Mouse (Mus musculus): ENCODE data around the gene Ovca2.

Ovca2 gene

GRCm38 (mm10) chr11:75178672-75179208 is at the start of gene Ovca2:
Gene Ovca2 (minus strand): TSS chr11:75178835.
- DNase-seq: peak; percentile 91

DNA sequence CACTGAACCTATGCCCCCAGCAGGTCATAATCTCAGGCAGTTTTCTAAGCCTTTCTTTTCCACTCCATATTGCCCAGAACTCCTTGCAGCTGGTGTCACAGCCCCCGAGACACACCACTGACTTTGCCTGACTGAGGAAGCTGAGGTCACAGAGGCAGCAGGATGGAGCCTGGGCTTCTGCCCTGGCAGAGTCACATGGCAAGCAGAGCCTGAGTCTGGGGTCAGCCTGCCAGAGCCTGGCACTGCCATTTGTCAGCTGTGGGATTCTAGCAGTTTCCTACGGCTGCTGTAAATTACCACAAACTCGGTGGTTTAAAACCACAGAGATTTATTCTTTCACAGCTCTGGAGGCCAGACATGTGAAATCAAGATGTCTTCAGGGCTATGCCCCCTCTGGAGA is 49.0 kb upstream of the Ovca2 start:
- no peak for DNase-seq

DNA sequence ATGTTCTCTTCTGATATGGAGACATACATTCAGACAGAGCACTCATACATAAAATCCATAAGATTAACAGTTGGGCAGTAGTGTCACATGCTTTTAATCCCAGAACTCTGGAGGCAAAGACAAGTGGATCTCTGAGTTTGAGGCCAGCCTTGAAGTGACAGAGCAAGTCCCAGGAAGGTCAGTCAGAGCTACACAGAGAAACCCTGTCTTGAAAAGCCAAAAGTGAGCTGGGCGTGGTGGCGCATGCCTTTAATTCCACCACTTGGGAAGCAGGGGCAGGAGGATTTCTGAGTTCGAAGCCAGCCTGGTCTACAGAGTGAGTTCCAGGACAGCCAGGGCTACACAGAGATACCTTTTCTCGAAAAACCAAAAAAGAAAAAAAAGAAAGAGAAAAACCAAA is 46.2 kb upstream of the Ovca2 start:
- no peak for DNase-seq

DNA sequence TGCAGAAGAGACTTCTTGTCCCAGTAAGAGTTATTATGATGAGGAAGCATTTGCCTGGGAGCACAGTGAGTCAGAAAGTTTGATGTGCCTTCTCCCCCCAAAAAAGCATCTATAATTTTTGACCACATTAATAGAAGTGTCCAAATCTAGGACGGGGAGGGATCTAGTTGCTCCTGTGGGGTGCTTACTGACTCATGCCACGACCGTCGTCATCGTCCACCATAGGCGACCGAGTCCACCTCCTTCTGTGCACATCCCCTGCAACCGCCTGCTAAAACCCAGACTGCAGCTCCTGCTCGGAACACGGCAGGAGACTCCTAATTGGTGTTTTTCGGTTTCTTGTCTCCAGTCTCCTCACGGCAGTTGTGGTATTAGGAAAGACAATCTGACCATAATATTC is 45.4 kb upstream of the Ovca2 start:
- no peak for DNase-seq

- no peak for DNase-seq
These were observed 42.0 kb upstream of the Ovca2 start for GRCm38 (mm10) chr11:75220517-75221145.

GRCm38 (mm10) chr11:75220115-75220514 is 41.5 kb upstream of the Ovca2 start:
- DNase-seq: peak; percentile 65 to 68

DNA sequence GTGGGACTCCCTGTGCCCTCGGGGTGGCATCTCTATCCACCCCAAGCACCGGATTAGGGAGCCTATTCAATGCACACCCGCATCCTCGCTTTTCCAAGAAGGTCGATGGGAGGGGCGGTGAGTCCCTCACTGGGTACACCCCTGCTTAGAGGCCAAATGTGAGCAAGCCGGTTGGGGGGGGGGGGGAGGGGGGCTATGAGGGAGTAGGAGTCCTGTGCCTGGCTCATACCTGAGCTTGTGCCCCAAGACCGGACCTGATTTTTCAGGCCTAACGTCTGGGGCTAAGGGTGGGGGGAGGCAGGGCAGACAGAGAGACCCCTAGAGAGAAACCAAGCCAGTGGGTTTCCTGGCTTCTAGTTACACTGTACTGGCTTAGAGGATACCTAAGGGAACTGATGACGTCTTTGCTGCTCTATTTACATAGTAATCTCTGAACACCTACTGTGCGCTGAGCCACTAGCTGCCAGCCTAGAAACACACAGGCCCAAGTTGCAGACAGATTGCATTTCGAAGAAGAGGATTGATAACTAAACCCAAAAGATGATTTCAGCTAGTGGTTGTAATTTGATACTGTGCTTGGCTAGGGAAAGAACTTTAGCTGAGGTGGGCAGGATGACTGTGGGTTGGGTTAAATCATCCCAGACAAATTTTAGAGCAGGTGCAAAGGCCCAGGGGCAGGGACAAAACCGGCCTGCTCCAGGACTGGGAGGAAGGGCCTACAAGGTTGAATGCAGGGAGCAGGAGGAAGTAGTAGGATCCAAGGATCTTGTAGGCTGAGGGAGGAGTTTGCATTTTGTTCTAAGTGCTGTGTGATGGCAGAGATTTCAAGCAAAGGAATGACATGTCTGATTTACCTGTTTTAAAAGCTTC is 35.7 kb upstream of the Ovca2 start:
- DNase-seq: no peak

DNA sequence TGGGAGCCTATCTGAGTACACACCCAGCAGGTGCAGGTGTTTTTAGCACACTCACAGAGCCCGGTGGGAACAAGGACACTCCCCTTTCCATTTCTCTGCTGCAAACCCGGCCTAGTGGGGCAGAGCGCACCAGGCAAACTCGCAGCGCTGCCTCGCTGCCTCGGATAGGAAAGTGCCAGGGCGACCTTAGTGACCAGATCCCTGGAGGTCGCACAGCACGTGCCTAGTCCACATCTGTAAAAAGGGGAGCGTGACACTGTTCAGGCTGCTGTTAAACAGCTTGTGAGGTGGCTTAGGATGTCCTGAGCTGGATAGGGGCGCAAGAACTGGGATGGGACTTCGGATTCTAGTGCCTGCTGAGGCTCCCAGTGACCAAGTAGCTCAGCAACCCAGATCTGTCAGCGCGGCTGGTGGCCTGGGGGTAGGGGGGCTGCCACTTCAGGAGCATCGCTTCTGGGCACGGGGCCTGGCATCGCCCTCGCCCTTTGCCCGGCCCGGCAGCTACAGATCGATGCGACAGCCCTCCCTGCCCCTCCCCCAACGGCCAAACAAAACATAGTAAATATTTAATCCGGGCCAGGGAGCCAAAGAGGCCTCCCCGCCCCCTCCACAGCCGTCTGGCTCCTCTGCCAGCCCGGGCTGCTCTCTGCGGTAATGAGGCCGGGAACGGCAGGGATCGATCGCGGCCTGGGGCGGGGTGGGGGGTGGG is 34.9 kb upstream of the Ovca2 start:
- peak; percentile 66 to 74 for DNase-seq

GRCm38 (mm10) chr11:75212876-75213275 is 34.2 kb upstream of the Ovca2 start:
- peak; percentile 56 to 60 for DNase-seq

DNA sequence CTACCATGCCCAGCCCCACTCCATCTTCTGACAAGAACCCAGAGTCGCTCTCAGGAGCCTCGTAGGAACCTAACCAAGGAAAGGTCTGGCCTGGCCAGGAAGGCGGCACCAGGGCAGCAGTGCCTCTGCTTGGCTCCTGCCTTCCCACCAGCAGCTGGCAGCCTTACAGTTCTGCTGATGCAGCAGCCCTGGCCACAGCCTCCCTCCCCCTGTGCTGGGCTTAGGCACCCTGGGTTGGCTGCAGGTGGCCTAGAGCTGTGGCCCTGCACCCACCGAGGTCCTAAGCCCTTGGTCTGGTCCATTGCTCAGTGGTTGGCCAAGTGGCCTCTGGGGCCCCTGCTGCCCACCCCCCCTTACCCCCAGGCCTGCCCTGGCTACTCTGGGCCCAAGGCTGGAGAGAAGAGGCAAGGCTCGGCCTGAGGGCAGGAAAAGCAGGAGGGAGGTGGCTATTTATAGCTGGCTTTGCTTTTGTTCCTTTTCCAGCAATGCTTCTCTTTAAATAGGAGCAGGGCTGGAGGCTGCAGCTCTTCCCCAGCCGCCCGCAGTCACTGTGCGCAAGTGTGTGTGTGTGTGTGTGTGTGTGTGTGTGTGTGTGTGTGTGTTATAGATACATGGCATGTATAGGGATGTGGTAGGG is 33.5 kb upstream of the Ovca2 start:
- DNase-seq: peak; percentile 62 to 65

- peak in 1 of 2 experiments; percentile 23 for DNase-seq
These were observed 32.1 kb upstream of the Ovca2 start for GRCm38 (mm10) chr11:75210755-75211154.

DNA sequence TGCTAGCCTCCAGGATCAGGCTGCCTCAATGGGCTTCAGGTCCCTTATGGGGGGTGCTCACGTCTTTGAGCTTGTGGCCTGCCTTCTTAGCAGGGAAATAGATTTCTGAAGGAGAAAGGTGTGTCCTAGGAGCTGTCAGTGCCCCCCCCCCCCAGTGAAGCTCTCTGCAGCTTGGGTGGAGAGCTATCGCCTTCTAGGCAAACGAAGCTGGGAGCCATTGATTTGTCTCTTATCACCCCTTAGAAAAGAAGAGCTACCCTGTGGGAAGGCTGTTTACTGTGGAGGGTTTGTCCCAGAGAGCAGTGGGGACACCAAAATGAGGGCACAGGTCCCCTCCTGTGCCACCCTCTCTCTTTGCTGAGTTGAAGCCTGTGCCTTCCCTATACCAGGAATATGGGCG is 31.5 kb upstream of the Ovca2 start:
- DNase-seq: peak in 1 of 2 experiments; percentile 12

DNA sequence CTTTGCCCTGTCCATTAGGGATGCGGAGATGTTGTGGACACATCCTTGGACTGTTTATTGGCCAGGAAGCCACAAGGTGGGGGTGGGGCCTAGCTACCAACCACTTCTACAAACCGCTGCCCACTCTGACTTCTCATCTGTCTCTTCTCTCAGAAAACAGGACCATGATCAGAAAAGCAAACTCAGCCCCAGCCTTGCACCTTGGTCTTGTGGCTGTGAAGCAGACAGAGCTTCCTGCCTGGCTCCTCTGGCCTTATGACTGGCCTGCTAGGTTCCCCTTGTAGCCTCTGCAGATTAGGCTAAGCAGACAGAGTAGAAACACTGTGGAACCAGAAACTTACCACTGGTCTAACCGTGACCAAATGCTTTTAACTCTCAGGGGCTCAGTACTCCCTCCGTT is 30.7 kb upstream of the Ovca2 start:
- DNase-seq: peak in 1 of 2 experiments; percentile 23

GRCm38 (mm10) chr11:75206347-75206746 is 27.7 kb upstream of the Ovca2 start:
- DNase-seq: peak in 1 of 2 experiments; percentile 16

- peak in 1 of 2 experiments; percentile 34 for DNase-seq
These were observed 25.8 kb upstream of the Ovca2 start for GRCm38 (mm10) chr11:75204472-75204871.

DNA sequence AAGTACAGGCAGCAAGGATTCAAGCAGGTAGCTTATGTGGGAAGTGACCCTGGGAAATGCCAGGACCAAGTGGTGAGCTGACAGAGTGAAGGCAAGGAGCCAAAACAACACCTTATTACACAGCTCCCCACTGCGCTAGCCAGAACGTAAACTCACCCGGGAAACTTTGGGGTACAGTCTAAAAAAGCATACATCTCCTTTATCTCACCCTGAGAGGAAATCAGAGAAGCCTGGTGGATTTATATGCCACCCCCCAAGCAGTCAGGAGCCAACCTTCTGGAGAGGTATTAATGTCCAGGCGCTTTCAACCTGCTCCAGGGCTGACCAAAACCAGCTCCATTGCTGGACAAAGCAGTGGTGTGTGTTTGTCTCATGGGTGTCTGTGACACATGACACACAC is 25.3 kb upstream of the Ovca2 start:
- DNase-seq: peak; percentile 44 to 54

GRCm38 (mm10) chr11:75201721-75202120 is 23.1 kb upstream of the Ovca2 start:
- peak; percentile 41 to 45 for DNase-seq

DNA sequence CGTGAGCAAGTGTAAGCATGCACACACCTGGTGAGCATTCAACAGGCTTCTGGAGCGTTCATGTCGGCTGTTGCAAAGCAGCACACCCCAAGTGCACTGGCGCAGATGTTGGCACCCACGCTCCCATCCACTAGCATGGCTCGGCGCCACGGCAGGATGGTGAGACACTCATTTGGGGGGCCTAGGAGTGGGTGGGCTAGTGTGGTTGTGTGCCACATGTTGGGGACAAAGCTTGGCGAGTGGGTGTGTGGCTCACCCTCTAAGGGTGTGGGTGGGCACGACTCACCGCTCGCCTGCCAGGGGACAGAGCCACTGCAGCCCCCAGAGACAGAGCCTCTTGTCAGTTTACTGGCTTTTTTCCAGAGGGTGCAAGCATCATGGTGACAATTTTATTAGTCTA is 22.3 kb upstream of the Ovca2 start:
- DNase-seq: peak; percentile 4 to 45

GRCm38 (mm10) chr11:75199951-75200350 is 21.3 kb upstream of the Ovca2 start:
- peak in 1 of 2 experiments; percentile 33 for DNase-seq

GRCm38 (mm10) chr11:75198792-75199191 is 20.2 kb upstream of the Ovca2 start:
- DNase-seq: peak; percentile 68 to 82

DNA sequence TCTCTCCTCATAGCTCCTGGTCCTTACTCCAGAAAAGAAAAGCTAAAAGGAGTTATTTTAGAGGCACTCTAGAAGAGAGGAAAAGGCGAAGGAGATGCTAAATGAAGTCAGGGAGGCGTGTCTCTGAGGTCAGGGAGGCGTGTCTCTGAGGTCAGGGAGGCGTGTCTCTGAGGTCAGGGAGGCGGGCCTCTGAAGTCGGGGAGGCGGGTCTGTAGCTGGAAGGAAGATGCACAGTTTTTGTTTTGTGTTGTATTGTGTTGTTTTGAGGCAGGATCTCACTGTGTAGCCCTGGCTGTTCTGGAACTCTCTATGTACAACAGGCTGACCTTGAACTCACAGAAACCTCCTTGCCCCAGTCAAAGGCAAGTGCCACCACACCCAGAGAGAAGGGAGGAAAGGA is 19.3 kb upstream of the Ovca2 start:
- DNase-seq: no peak

GRCm38 (mm10) chr11:75196131-75196530 is 17.5 kb upstream of the Ovca2 start:
- DNase-seq: peak; percentile 60

All from cerebellum, adult 18-20 months (tissue).